Mouse (Mus musculus) forebrain, embryonic 12.5 days (tissue): ENCODE results near the gene Ppfibp2. TPM values are rescaled to one million over a fixed set of nuclear protein-coding genes. Genes with fewer than 3 reads are reported as not detected.

Experiments used
- ATAC-seq: fragments of 200-750 bp; cut with Nextera tagmentation; 2 replicates; pipeline ENCODE4 v1.8.0; 2017; ENCODE audit warnings: moderate TSS enrichment; ENCODE audit not compliant: low FRiP score
- H3K27ac ChIP-seq: fragments of 300-500 bp; sonication (generic); 2 replicates; pipeline ENCODE4 v1.5.1; 2016; ENCODE audit warnings: mild to moderate bottlenecking
- H3K27me3 ChIP-seq: fragments of 300-500 bp; sonication (generic); 2 replicates; pipeline ENCODE4 v1.6.1; 2016; ENCODE audit warnings: mild to moderate bottlenecking
- H3K36me3 ChIP-seq: fragments of 300-500 bp; sonication (generic); replicated peaks from 2 replicates; pipeline ENCODE4 v1.6.1; 2016; ENCODE audit warnings: mild to moderate bottlenecking
- H3K4me1 ChIP-seq: fragments of 300-500 bp; sonication (generic); 2 replicates; pipeline ENCODE4 v1.6.1; 2016
- H3K4me2 ChIP-seq: fragments of 300-500 bp; sonication (generic); 2 replicates; pipeline ENCODE4 v1.6.1; 2016; ENCODE audit warnings: mild to moderate bottlenecking, moderate library complexity
- H3K4me3 ChIP-seq: fragments of 300-500 bp; sonication (generic); replicated peaks from 2 replicates; pipeline ENCODE4 v1.5.1; 2016; ENCODE audit warnings: mild to moderate bottlenecking
- H3K9ac ChIP-seq: fragments of 300-500 bp; sonication (generic); 2 replicates; pipeline ENCODE4 v1.6.1; 2016; ENCODE audit warnings: mild to moderate bottlenecking
- H3K9me3 ChIP-seq: fragments of 300-500 bp; sonication (generic); 2 replicates; pipeline ENCODE4 v1.6.1; 2016
- WGBS: fragments of 180-500 bp; shearing (Covaris S2); methylation state at CpG from one replicate; pipeline ENCODE4 v1.1.7; 2016; 5-methylcytosine and 5-hydroxymethylcytosine counted together
- polyA plus RNA-seq: library from polyadenylated mRNA; unstranded; fragments of >200 nt; fragmentation: Nextera tagmentation; extraction: Ambion mirVana; gene quantifications from 2 replicates; pipeline ENCODE4 v1.2.1, GENCODE M21; 2016

The Ppfibp2 gene
- polyA plus RNA-seq, 1 experiment from 2014 or later: 2.7 TPM

- H3K36me3 ChIP-seq: no peaks in the 10 kb centered on the region
- H3K4me1 ChIP-seq: peaks cover 7% of the 10 kb centered on the region
- H3K4me2 ChIP-seq: no peak overlapping the region
- ATAC-seq: peak; percentile 51; the same call in 1 of the 2 replicates
- no peak overlapping the region for H3K27ac ChIP-seq
- no peak overlapping the region for H3K4me3 ChIP-seq
- WGBS: 50% methylated on average over 10 of the region's 10 CpGs
- no peak overlapping the region for H3K9ac ChIP-seq
- no peaks in the 10 kb centered on the region for H3K27me3 ChIP-seq
- no peaks in the 10 kb centered on the region for H3K9me3 ChIP-seq
These were observed 99.4 kb downstream of the Ppfibp2 start for GRCm38 (mm10) chr7:107694254-107694947.

- Histone ChIP-seq H3K4me3 (no peak overlapping the region), H3K4me2 (no peak overlapping the region), H3K9me3 (no peaks in the 10 kb centered on the region), H3K36me3 (no peaks in the 10 kb centered on the region), H3K27ac (no peak overlapping the region), H3K4me1 (peaks cover 7% of the 10 kb centered on the region; the same call in 1 of the 2 replicates), H3K9ac (no peak overlapping the region), H3K27me3 (no peaks in the 10 kb centered on the region)
- 86% methylated on average over 5 of the region's 5 CpGs for WGBS
- no peak for ATAC-seq
These were observed 102.1 kb downstream of the Ppfibp2 start for GRCm38 (mm10) chr7:107697066-107697465.

- no peaks in the 10 kb centered on the region for H3K27me3 ChIP-seq
- H3K4me3 ChIP-seq: no peak overlapping the region
- H3K36me3 ChIP-seq: no peaks in the 10 kb centered on the region
- H3K27ac ChIP-seq: no peak overlapping the region
- H3K9me3 ChIP-seq: no peaks in the 10 kb centered on the region
- H3K4me2 ChIP-seq: no peak overlapping the region
- no peak overlapping the region for H3K9ac ChIP-seq
- peaks cover under 1% of the 10 kb centered on the region; the same call in 1 of the 2 replicates for H3K4me1 ChIP-seq
- 82% methylated on average over 1 of the region's 1 CpGs for WGBS
- no peak for ATAC-seq
These were observed 104.9 kb downstream of the Ppfibp2 start for GRCm38 (mm10) chr7:107699926-107700325.

- Histone ChIP-seq H3K27me3 (no peaks in the 10 kb centered on the region), H3K9ac (no peak overlapping the region), H3K4me3 (no peak overlapping the region), H3K4me1 (no peaks in the 10 kb centered on the region), H3K9me3 (no peaks in the 10 kb centered on the region), H3K36me3 (no peaks in the 10 kb centered on the region), H3K27ac (no peak overlapping the region), H3K4me2 (no peak overlapping the region)
- no peak for ATAC-seq
- WGBS: 85% methylated on average over 5 of the region's 5 CpGs
These were observed 105.6 kb downstream of the Ppfibp2 start for GRCm38 (mm10) chr7:107700646-107701045.

GRCm38 (mm10) chr7:107702461-107703380 lies 107.7 kb downstream of the Ppfibp2 start:
- WGBS: 68% methylated on average over 13 of the region's 13 CpGs
- ATAC-seq: no peak
- H3K4me2 ChIP-seq: no peak overlapping the region

GRCm38 (mm10) chr7:107705941-107706340 lies 110.9 kb downstream of the Ppfibp2 start:
- no peak for ATAC-seq
- Histone ChIP-seq H3K4me1 (peaks cover 8% of the 10 kb centered on the region), H3K27me3 (no peaks in the 10 kb centered on the region), H3K27ac (no peak overlapping the region), H3K36me3 (no peaks in the 10 kb centered on the region), H3K4me3 (no peak overlapping the region), H3K4me2 (no peak overlapping the region), H3K9ac (no peak overlapping the region), H3K9me3 (no peaks in the 10 kb centered on the region)
- WGBS: 75% methylated on average over 5 of the region's 5 CpGs

More at GRCm38 (mm10) chr7:107702461-107703380, 107.7 kb downstream of the Ppfibp2 start:
- H3K27ac ChIP-seq: no peak overlapping the region
- no peaks in the 10 kb centered on the region for H3K36me3 ChIP-seq
- H3K9ac ChIP-seq: no peak overlapping the region
- no peaks in the 10 kb centered on the region for H3K4me1 ChIP-seq
- no peak overlapping the region for H3K4me3 ChIP-seq
- no peaks in the 10 kb centered on the region for H3K27me3 ChIP-seq
- H3K9me3 ChIP-seq: no peaks in the 10 kb centered on the region

GRCm38 (mm10) chr7:107707650-107708049 lies 112.6 kb downstream of the Ppfibp2 start:
- Histone ChIP-seq H3K27me3 (no peaks in the 10 kb centered on the region), H3K4me2 (no peak overlapping the region), H3K9ac (no peak overlapping the region), H3K4me1 (peaks cover 8% of the 10 kb centered on the region), H3K36me3 (no peaks in the 10 kb centered on the region), H3K27ac (no peak overlapping the region), H3K4me3 (no peak overlapping the region), H3K9me3 (no peaks in the 10 kb centered on the region)
- WGBS: 77% methylated on average over 9 of the region's 9 CpGs
- ATAC-seq: no peak

- Histone ChIP-seq H3K4me3 (peak overlapping the region; percentile 14), H3K36me3 (no peaks in the 10 kb centered on the region), H3K4me1 (peaks cover 8% of the 10 kb centered on the region), H3K9me3 (no peaks in the 10 kb centered on the region), H3K4me2 (peak overlapping the region; percentile 43), H3K27me3 (no peaks in the 10 kb centered on the region), H3K9ac (no peak overlapping the region), H3K27ac (no peak overlapping the region)
- peak; percentile 93 for ATAC-seq
- WGBS: under 1% methylated on average over 10 of the region's 10 CpGs
These were observed 113.6 kb downstream of the Ppfibp2 start for GRCm38 (mm10) chr7:107708491-107709112.

- no peaks in the 10 kb centered on the region for H3K27me3 ChIP-seq
- no peaks in the 10 kb centered on the region for H3K36me3 ChIP-seq
- no peak for ATAC-seq
- no peak overlapping the region for H3K9ac ChIP-seq
- no peak overlapping the region for H3K27ac ChIP-seq
- no peaks in the 10 kb centered on the region for H3K9me3 ChIP-seq
- 78% methylated on average over 6 of the region's 6 CpGs for WGBS
- peaks cover 8% of the 10 kb centered on the region for H3K4me1 ChIP-seq
- H3K4me2 ChIP-seq: no peak overlapping the region
- H3K4me3 ChIP-seq: no peak overlapping the region
These were observed 117.7 kb downstream of the Ppfibp2 start for GRCm38 (mm10) chr7:107712743-107713142.

GRCm38 (mm10) chr7:107714067-107714466 lies 119.1 kb downstream of the Ppfibp2 start:
- H3K4me3 ChIP-seq: no peak overlapping the region
- H3K4me1 ChIP-seq: no peaks in the 10 kb centered on the region
- H3K4me2 ChIP-seq: no peak overlapping the region
- H3K27ac ChIP-seq: no peak overlapping the region
- 90% methylated on average over 5 of the region's 5 CpGs for WGBS
- no peaks in the 10 kb centered on the region for H3K27me3 ChIP-seq
- no peaks in the 10 kb centered on the region for H3K9me3 ChIP-seq
- no peak for ATAC-seq
- no peak overlapping the region for H3K9ac ChIP-seq
- no peaks in the 10 kb centered on the region for H3K36me3 ChIP-seq

- H3K9ac ChIP-seq: no peak overlapping the region
- no peaks in the 10 kb centered on the region for H3K36me3 ChIP-seq
- peaks cover under 1% of the 10 kb centered on the region; the same call in 1 of the 2 replicates for H3K9me3 ChIP-seq
- H3K27me3 ChIP-seq: no peaks in the 10 kb centered on the region
- WGBS: 86% methylated on average over 1 of the region's 1 CpGs
- no peak overlapping the region for H3K27ac ChIP-seq
- no peaks in the 10 kb centered on the region for H3K4me1 ChIP-seq
- no peak overlapping the region for H3K4me3 ChIP-seq
- no peak overlapping the region for H3K4me2 ChIP-seq
- no peak for ATAC-seq
These were observed 125.8 kb downstream of the Ppfibp2 start for GRCm38 (mm10) chr7:107720771-107721170.

- no peaks in the 10 kb centered on the region for H3K27me3 ChIP-seq
- 95% methylated on average over 4 of the region's 4 CpGs for WGBS
- H3K4me2 ChIP-seq: no peak overlapping the region
- H3K36me3 ChIP-seq: no peaks in the 10 kb centered on the region
- H3K9ac ChIP-seq: no peak overlapping the region
- no peaks in the 10 kb centered on the region for H3K4me1 ChIP-seq
- peaks cover 3% of the 10 kb centered on the region; the same call in 1 of the 2 replicates for H3K9me3 ChIP-seq
- no peak for ATAC-seq
- no peak overlapping the region for H3K4me3 ChIP-seq
- H3K27ac ChIP-seq: no peak overlapping the region
These were observed 127.5 kb downstream of the Ppfibp2 start for GRCm38 (mm10) chr7:107722536-107722935.
